Mouse (Mus musculus) hindbrain, postnatal 0 days (tissue): ENCODE data around the gene Gngt2. TPM values are rescaled to one million over a fixed set of nuclear protein-coding genes. Genes with fewer than 3 reads are reported as not detected.

ENCODE experiments used
- ATAC-seq: fragments of 200-750 bp; cut with Nextera tagmentation; 2 replicates; pipeline ENCODE4 v1.8.0; 2017; ENCODE audit warnings: mild to moderate bottlenecking, moderate TSS enrichment, moderate library complexity
- DNase-seq: peaks from one replicate; pipeline ENCODE4 v3.0.0-alpha.2; 2015; ENCODE audit warnings: low spot score
- H3K27ac ChIP-seq: fragments of 300-500 bp; sonication (generic); 2 replicates; pipeline ENCODE4 v1.5.1; 2014; ENCODE audit warnings: mild to moderate bottlenecking
- H3K27me3 ChIP-seq: fragments of 300-500 bp; sonication (generic); 2 replicates; pipeline ENCODE4 v1.6.1; 2014; ENCODE audit warnings: low read length, mixed read lengths; ENCODE audit not compliant: insufficient read depth
- H3K36me3 ChIP-seq: fragments of 300-500 bp; sonication (generic); 2 replicates; pipeline ENCODE4 v1.6.1; 2014; ENCODE audit warnings: low read length, mixed read lengths; ENCODE audit not compliant: insufficient read depth
- H3K4me1 ChIP-seq: fragments of 300-500 bp; sonication (generic); 2 replicates; pipeline ENCODE4 v1.6.1; 2014; ENCODE audit warnings: antibody characterized with exemption, low read length, mixed read lengths; ENCODE audit not compliant: insufficient read depth
- H3K4me2 ChIP-seq: fragments of 300-500 bp; sonication (generic); 2 replicates; pipeline ENCODE4 v1.6.1; 2014; ENCODE audit warnings: low read depth, mild to moderate bottlenecking, low read length, moderate library complexity, mixed read lengths
- H3K4me3 ChIP-seq: fragments of 300-500 bp; sonication (generic); 2 replicates; pipeline ENCODE4 v1.5.1; 2014; ENCODE audit warnings: low read length
- H3K9ac ChIP-seq: fragments of 300-500 bp; sonication (generic); replicated peaks from 2 replicates; pipeline ENCODE4 v1.6.1; 2014; ENCODE audit warnings: mild to moderate bottlenecking, low read length, moderate library complexity, mixed read lengths
- H3K9me3 ChIP-seq: fragments of 300-500 bp; sonication (generic); 2 replicates; pipeline ENCODE4 v1.6.1; 2016; ENCODE audit warnings: low read length, mixed read lengths
- CTCF ChIP-seq: IDR thresholded peaks from 2 replicates; pipeline ENCODE4 v1.5.1; 2016; ENCODE audit warnings: antibody characterized with exemption, control low read depth, low read depth
- WGBS: fragments of 180-500 bp; shearing (Covaris S2); extraction: QIAGEN DNeasy Blood & Tissue Kit; methylation state at CpG from one replicate; pipeline ENCODE4 v1.1.7; 2014; 5-methylcytosine and 5-hydroxymethylcytosine counted together
- polyA plus RNA-seq: library from polyadenylated mRNA; unstranded; fragments of >200 nt; fragmentation: Nextera tagmentation; extraction: Ambion mirVana; gene quantifications from 2 replicates; pipeline ENCODE4 v1.2.1, GENCODE M21; 2015
- total RNA-seq: library from RNA; depleted of rRNA; stranded (reverse); fragments of >200 nt; gene quantifications from 2 replicates; pipeline ENCODE4 v1.2.3, GENCODE M21; 2014

Gene Gngt2
- total and polyA plus RNA-seq, 2 experiments from 2014 or later, result 0.63 to 2.9 TPM

DNA sequence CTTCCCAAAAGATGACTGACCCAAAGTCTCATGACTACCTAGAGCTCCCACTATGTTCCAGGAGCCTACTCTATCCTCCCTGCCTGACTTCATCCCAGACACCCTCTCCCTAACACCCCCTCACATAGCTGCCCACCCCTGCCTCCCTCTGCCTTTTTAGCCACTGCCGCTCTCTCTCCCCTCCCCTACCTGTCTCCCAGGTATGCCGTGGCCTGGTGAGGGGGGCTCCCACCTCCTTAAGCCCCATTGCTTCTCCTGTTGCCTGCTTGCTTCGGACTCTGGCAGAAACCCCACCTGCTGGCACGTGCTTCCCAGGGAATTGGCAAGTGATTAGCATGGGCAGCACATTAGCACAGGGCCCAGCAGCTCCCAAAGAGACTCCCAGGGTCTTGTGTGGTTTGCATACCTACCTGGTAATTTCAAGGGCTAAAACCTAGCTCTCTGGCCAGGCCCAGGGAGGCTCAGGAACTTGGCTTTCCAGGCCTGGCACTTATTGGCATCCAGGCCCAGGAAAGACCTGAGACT lies 7.4 kb upstream of the Gngt2 start:
- no peaks in the 10 kb centered on the region for H3K9me3 ChIP-seq
- WGBS, result 44% methylated on average over 4 of the region's 4 CpGs
- no peaks in the 10 kb centered on the region for H3K36me3 ChIP-seq

DNA sequence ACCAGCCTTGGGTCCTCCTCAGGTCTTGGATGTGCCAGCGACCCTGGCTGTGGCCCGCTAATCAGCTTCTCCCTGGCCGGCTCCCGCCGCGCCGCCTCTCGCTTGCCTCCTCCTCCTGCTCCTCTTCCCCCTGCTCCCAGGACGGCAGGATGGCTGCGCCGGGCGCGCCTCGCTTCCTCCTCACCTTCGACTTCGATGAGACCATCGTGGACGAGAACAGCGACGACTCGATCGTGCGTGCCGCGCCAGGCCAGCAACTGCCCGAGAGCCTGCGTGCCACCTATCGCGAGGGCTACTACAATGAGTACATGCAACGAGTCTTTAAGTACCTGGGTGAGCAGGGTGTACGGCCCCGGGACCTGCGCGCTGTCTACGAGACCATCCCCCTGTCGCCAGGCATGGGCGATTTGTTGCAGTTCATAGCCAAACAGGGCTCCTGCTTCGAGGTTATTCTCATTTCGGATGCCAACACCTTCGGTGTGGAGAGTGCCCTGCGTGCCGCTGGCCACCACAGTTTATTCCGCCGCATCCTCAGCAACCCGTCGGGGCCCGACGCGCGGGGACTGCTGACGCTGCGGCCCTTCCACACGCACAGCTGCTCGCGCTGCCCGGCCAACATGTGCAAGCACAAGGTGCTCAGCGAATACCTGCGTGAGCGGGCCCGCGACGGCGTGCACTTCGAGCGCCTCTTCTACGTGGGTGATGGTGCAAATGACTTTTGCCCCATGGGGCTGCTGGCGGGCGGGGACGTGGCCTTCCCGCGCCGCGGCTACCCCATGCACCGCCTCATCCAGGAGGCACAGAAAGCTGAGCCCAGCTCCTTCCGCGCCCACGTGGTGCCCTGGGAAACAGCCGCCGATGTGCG lies 6.4 kb upstream of the Gngt2 start:
- Histone ChIP-seq H3K27me3 (peaks cover 67% of the 10 kb centered on the region), H3K9me3 (no peaks in the 10 kb centered on the region), H3K4me3 (peak overlapping the region; percentile 25), H3K9ac (peak overlapping the region; percentile 28; the same call in 1 of the 2 replicates), H3K36me3 (no peaks in the 10 kb centered on the region), H3K4me2 (peak overlapping the region; percentile 42), H3K27ac (no peak overlapping the region), H3K4me1 (peaks cover 9% of the 10 kb centered on the region)
- DNase-seq (no peak), ATAC-seq (no peak)
- WGBS, result 4% methylated on average over 80 of the region's 80 CpGs
- TF ChIP-seq CTCF, result no peak

More for the DNA sequence above, 7.4 kb upstream of the Gngt2 start:
- no peak overlapping the region for H3K4me3 ChIP-seq
- DNase-seq, result no peak
- TF ChIP-seq CTCF, result no peak
- no peak overlapping the region for H3K4me2 ChIP-seq
- H3K4me1 ChIP-seq, result peaks cover 9% of the 10 kb centered on the region
- no peak overlapping the region for H3K27ac ChIP-seq
- no peak for ATAC-seq
- H3K27me3 ChIP-seq, result peaks cover 63% of the 10 kb centered on the region
- H3K9ac ChIP-seq, result no peak overlapping the region

- H3K36me3 ChIP-seq, result no peaks in the 10 kb centered on the region
- no peak for TF ChIP-seq CTCF
- 9% methylated on average over 10 of the region's 10 CpGs for WGBS
- no peaks in the 10 kb centered on the region for H3K9me3 ChIP-seq
- H3K9ac ChIP-seq, result no peak overlapping the region
- no peak overlapping the region for H3K27ac ChIP-seq
- peak overlapping the region; percentile 42 for H3K4me2 ChIP-seq
- H3K4me1 ChIP-seq, result peaks cover 12% of the 10 kb centered on the region
- no peak for DNase-seq
- peaks cover 67% of the 10 kb centered on the region for H3K27me3 ChIP-seq
- no peak for ATAC-seq
- peak overlapping the region; percentile 25; the same call in 1 of the 2 replicates for H3K4me3 ChIP-seq
These were observed 5.8 kb upstream of the Gngt2 start for GRCm38 (mm10) chr11:95831276-95831619.

DNA sequence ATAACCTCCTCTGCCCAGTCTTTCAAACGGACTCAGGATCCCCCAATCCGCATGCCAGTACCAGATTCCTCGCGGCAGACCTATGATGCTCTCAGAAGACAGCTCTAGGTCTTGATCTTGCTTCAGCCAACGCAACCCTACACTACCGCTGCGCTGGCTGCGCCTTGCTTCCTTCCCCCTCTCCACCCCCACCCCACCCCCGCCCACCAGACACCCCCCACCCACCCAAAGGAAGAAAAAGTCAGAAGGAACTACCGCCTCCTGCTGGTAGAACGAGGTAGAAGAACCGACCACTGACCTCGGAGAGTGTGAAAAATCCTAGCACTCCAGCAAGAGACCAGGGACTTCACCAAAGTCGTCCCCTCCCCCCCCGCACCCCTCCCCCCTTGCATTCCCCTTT lies 5.4 kb upstream of the Gngt2 start:
- 0 out of 2 replicates have a peak overlapping the region, but pooled peaks have one; percentile 25 for H3K4me3 ChIP-seq
- WGBS, result 8% methylated on average over 15 of the region's 15 CpGs
- ATAC-seq, result no peak

GRCm38 (mm10) chr11:95832129-95833005 lies 4.6 kb upstream of the Gngt2 start:
- DNase-seq (no peak), ATAC-seq (no peak)
- H3K27me3 ChIP-seq, result peaks cover 61% of the 10 kb centered on the region
- H3K4me2 ChIP-seq, result no peak overlapping the region
- H3K9me3 ChIP-seq, result no peaks in the 10 kb centered on the region
- H3K36me3 ChIP-seq, result no peaks in the 10 kb centered on the region
- no peak for TF ChIP-seq CTCF
- H3K9ac ChIP-seq, result no peak overlapping the region
- H3K4me1 ChIP-seq, result peaks cover 17% of the 10 kb centered on the region
- WGBS, result 42% methylated on average over 18 of the region's 18 CpGs
- no peak overlapping the region for H3K27ac ChIP-seq
- no peak overlapping the region for H3K4me3 ChIP-seq

More for the DNA sequence above, 5.4 kb upstream of the Gngt2 start:
- DNase-seq, result no peak
- Histone ChIP-seq H3K4me1 (peaks cover 16% of the 10 kb centered on the region), H3K36me3 (no peaks in the 10 kb centered on the region), H3K9ac (no peak overlapping the region), H3K9me3 (no peaks in the 10 kb centered on the region), H3K27ac (no peak overlapping the region), H3K27me3 (peaks cover 64% of the 10 kb centered on the region), H3K4me2 (no peak overlapping the region)
- peak; percentile 24 for TF ChIP-seq CTCF

DNA sequence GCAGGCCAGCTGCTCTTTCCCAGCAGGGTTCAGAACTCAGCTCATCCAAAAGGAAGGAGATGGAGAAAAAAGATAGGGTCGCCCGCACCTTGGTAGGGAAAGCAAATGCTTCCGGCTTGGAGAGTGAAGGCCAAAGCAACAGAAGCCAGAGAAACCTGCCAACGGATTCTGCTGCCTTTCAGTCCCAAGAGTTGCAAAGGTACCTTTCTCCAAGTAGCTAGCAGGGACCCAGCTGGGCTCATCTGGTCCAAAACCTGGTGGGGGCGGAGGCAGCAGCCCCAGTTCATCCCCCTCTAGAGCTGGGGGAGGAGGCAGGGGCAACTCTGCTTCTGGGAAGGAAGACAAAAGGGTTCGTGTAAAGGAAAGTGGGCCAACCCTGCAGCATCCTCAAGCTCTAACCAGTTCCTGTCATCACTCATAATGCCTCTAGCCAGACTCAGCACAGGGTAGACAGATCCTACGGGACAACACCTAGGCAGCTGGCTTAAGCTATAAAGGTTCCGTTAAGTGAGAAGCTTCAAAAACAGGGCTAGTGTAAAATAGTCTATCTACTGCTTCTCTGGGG lies 3.9 kb upstream of the Gngt2 start:
- no peak for ATAC-seq
- 24% methylated on average over 8 of the region's 8 CpGs for WGBS
- H3K27me3 ChIP-seq, result peaks cover 61% of the 10 kb centered on the region
- no peaks in the 10 kb centered on the region for H3K36me3 ChIP-seq
- no peak for DNase-seq
- no peak for TF ChIP-seq CTCF
- no peaks in the 10 kb centered on the region for H3K9me3 ChIP-seq
- no peak overlapping the region for H3K4me3 ChIP-seq
- H3K4me1 ChIP-seq, result peaks cover 17% of the 10 kb centered on the region
- H3K27ac ChIP-seq, result no peak overlapping the region
- H3K9ac ChIP-seq, result no peak overlapping the region
- no peak overlapping the region for H3K4me2 ChIP-seq
